Mouse (Mus musculus) kidney, adult 2 months (tissue): ENCODE measurements around the gene 4931406P16Rik.

Source experiments
- CTCF ChIP-seq: fragments of 200-500 bp; conservative IDR thresholded peaks from 2 replicates; pipeline ENCODE4 v1.5.1; 2011; ENCODE audit warnings: low read depth, mild to moderate bottlenecking, control low read depth, low read length, moderate library complexity, mixed read lengths; ENCODE audit not compliant: insufficient read depth, insufficient read length
- POLR2A ChIP-seq: fragments of 200-500 bp; IDR thresholded peaks from one replicate; pipeline ENCODE4 v1.6.1; 2011; ENCODE audit warnings: low read depth, low read length, control low read depth

- TF ChIP-seq POLR2A (no peak), CTCF (no peak)
Observed at GRCm38 (mm10) chr7:34232785-34233725, 80.3 kb downstream of the 4931406P16Rik start.
